Comparison of ENCODE assay signal across 12 mouse cellular contexts in the genomic region with DNA sequence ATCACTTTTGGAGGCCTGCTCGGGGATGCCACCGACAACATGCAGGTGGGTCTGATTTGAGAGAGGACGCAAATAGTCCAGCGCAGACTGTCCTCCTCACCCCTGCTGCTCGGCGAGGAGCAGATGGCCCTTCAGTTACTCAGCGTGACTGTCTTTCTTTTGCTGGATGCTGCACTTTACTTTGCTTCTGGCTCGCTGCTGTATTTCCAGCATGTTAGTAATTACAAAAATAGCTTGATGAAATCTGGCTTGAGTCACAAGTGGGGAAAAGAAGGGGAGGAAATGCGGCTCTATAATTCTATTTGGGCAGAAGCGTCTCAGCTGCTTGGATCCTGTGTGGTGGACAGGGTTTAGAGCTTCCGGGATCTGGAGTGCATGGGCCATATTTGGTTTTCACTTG.
A peak's percentile ranks its signal among the peaks of the same experiment; 100 is the strongest.
DNase-seq lines count a peak whose midpoint lies in the region; ATAC-seq and TF ChIP-seq lines count a peak whose summit lies in the region.
"Had no signal": no experiment of that assay in that cellular context is flagged by ENCODE, and none has a peak within 500 bp of the region (broad histone marks: within the 10 kb centered on the region; RNA-seq: fewer than 3 reads in every experiment).

No protein-coding gene starts in this region.

- ATAC-seq in neural tube, embryonic 15.5 days (ENCODE audit: low FRiP score): peak; percentile 33; the same call in 1 of the 2 replicates

- 64% methylated on average over 11 of the region's 11 CpGs for WGBS in neural tube, embryonic 15.5 days
- WGBS in lung, adult 2 months: 89% methylated on average over 11 of the region's 11 CpGs

- H3K9ac ChIP-seq in neural tube, embryonic 15.5 days (replicated peaks): no peak overlapping the region

- TF ChIP-seq CTCF in lung, adult 2 months (IDR thresholded peaks at IDR 0.05; ENCODE audit: insufficient read depth, low read length): no peak

- intact Hi-C loops in heart, postnatal 36 days (cut with DNase I): loop anchor here (10.0 kb wide), 1 partner anchor 211 kb away; no protein-coding TSS in a partner anchor

- no peak overlapping the region for H3K4me2 ChIP-seq in neural tube, embryonic 15.5 days

- no peaks in the 10 kb centered on the region for H3K9me3 ChIP-seq in neural tube, embryonic 15.5 days (replicated peaks)

- no peak for TF ChIP-seq POLR2A in lung, adult 2 months (IDR thresholded peaks at IDR 0.05; ENCODE audit: borderline replicate concordance, extremely low read depth, low read depth, low read length)

- H3K27me3 ChIP-seq in neural tube, embryonic 15.5 days (replicated peaks): no peaks in the 10 kb centered on the region

- H3K27ac ChIP-seq in neural tube, embryonic 15.5 days (replicated peaks): no peak overlapping the region
- H3K27ac ChIP-seq: macrophage had no signal

- H3K4me1 ChIP-seq in neural tube, embryonic 15.5 days: no peaks in the 10 kb centered on the region
- no peaks in the 10 kb centered on the region for H3K4me1 ChIP-seq in lung, adult 2 months (ENCODE audit: control insufficient read depth, insufficient read depth, low read length)

- peak; percentile 77 for DNase-seq in cerebellum, adult 11-12 months
- DNase-seq in cerebellum, postnatal 14 days: peak; percentile 66 to 75
- peak; percentile 38 for DNase-seq in layer of hippocampus, adult 9-10 months (ENCODE audit: low spot score)
- DNase-seq in ovary, postnatal 36 days (ENCODE audit: low spot score): no peak
- no peak for DNase-seq in lung, adult 2 months
- no peak for DNase-seq in heart, postnatal 36 days
- DNase-seq in urinary bladder, postnatal 14 days (ENCODE audit: low spot score): no peak
- DNase-seq: gastrocnemius, postnatal 14 days; kidney, adult 8-10 months; thymus, adult 18-20 months had no signal

- no peak overlapping the region for H3K4me3 ChIP-seq in neural tube, embryonic 15.5 days (replicated peaks)
- no peak overlapping the region for H3K4me3 ChIP-seq in lung, adult 2 months (replicated peaks; ENCODE audit: extremely low read depth, low read depth, low read length)

- no peaks in the 10 kb centered on the region for H3K36me3 ChIP-seq in neural tube, embryonic 15.5 days

Comparison
In these comparisons a context has a peak if more than half of its experiments do, and no peak if none do; other contexts are left out.
1. DNase-seq: peak in cerebellum, adult 11-12 months (single experiment), cerebellum, postnatal 14 days (2 of 2) and layer of hippocampus, adult 9-10 months (single experiment); none in ovary, postnatal 36 days (single experiment), lung, adult 2 months (single experiment), heart, postnatal 36 days (0 of 2) and urinary bladder, postnatal 14 days (single experiment).